In the genomic region with DNA sequence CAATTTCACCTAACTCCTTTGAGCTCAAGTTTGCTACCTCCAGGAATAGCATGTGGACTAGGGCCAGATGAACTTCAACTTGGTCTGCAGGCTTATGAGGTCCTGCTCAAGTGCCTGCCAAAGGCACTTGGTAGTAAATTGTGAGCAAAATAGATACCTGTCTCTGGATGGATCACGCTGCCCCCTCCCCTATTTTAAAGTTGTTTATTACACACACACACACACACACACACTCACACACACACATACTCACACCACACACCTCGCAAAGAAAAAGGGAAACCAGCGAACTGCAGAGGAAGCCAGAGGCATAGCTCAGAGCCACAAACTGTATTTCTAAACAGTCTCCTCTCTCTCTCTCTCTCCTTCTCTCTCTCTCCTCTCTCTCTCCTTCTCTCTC, we compare ENCODE assay signal across 8 mouse cellular contexts. TPM values are rescaled to one million over a fixed set of nuclear protein-coding genes. Genes with fewer than 3 reads are reported as not detected.
DNase-seq lines count a peak whose midpoint lies in the region; ATAC-seq and TF ChIP-seq lines count a peak whose summit lies in the region.

No protein-coding gene starts in this region.

- no peaks in the 10 kb centered on the region for H3K36me3 ChIP-seq in forebrain, embryonic 15.5 days
- H3K36me3 ChIP-seq in kidney, embryonic 15.5 days: no peaks in the 10 kb centered on the region
- H3K36me3 ChIP-seq in neural tube, embryonic 12.5 days: no peaks in the 10 kb centered on the region

- H3K9me3 ChIP-seq in forebrain, embryonic 15.5 days: no peaks in the 10 kb centered on the region
- H3K9me3 ChIP-seq in kidney, embryonic 15.5 days (replicated peaks): no peaks in the 10 kb centered on the region
- no peaks in the 10 kb centered on the region for H3K9me3 ChIP-seq in neural tube, embryonic 12.5 days

- no peak for TF ChIP-seq CTCF in cerebellum, adult 2 months (IDR thresholded peaks at IDR 0.05; ENCODE audit: borderline replicate concordance, insufficient read depth, low read depth, low read length)

- TF ChIP-seq POLR2A in cerebellum, adult 2 months (IDR thresholded peaks at IDR 0.05; ENCODE audit: borderline replicate concordance, insufficient read depth, low read length): no peak

- H3K4me3 ChIP-seq in cerebellum, adult 2 months (replicated peaks; ENCODE audit: insufficient read depth, low read depth, low read length): peak overlapping the region; percentile 91
- H3K4me3 ChIP-seq in forebrain, embryonic 15.5 days: peak overlapping the region; percentile 75
- H3K4me3 ChIP-seq in kidney, embryonic 15.5 days (replicated peaks): peak overlapping the region; percentile 64
- no peak overlapping the region for H3K4me3 ChIP-seq in neural tube, embryonic 12.5 days

- peak overlapping the region; percentile 84 for H3K9ac ChIP-seq in forebrain, embryonic 15.5 days (replicated peaks)
- 0 out of 2 replicates have a peak overlapping the region, but pooled peaks have one; percentile 88 for H3K9ac ChIP-seq in kidney, embryonic 15.5 days
- H3K9ac ChIP-seq in neural tube, embryonic 12.5 days: no peak overlapping the region

- no peak for ATAC-seq in forebrain, embryonic 15.5 days (replicated peaks)
- no peak for ATAC-seq in kidney, embryonic 15.5 days (replicated peaks; ENCODE audit: low FRiP score)
- ATAC-seq in neural tube, embryonic 12.5 days (ENCODE audit: low FRiP score, low read depth): no peak

- peak; percentile 44 to 47 for DNase-seq in cerebellum, adult 2 months
- no peak for DNase-seq in cerebellum, postnatal 4 days (ENCODE audit: low spot score in 2 of 2)
- DNase-seq in A20 (ENCODE audit: low read depth, low spot score) (peak; percentile 80), MN1 (ENCODE audit: low spot score) (no peak)
- no peak for DNase-seq in urinary bladder, postnatal 14 days (ENCODE audit: low spot score)

- no peaks in the 10 kb centered on the region for H3K27me3 ChIP-seq in cerebellum, adult 2 months (ENCODE audit: control insufficient read depth, insufficient read depth, low read length)
- 0 out of 2 replicates have a peak, but pooled peaks cover 6% of the 10 kb centered on the region for H3K27me3 ChIP-seq in forebrain, embryonic 15.5 days
- H3K27me3 ChIP-seq in kidney, embryonic 15.5 days: peaks cover 6% of the 10 kb centered on the region; the same call in 1 of the 2 replicates
- peaks cover 31% of the 10 kb centered on the region for H3K27me3 ChIP-seq in neural tube, embryonic 12.5 days (replicated peaks)

- 11% methylated on average over 3 of the region's 3 CpGs for WGBS in cerebellum, adult 2 months
- WGBS in forebrain, embryonic 15.5 days: 11% methylated on average over 3 of the region's 3 CpGs
- 4% methylated on average over 3 of the region's 3 CpGs for WGBS in kidney, embryonic 15.5 days
- 6% methylated on average over 3 of the region's 3 CpGs for WGBS in neural tube, embryonic 12.5 days

- peaks cover 6% of the 10 kb centered on the region; the same call in 1 of the 2 replicates for H3K4me1 ChIP-seq in cerebellum, adult 2 months (ENCODE audit: control insufficient read depth, insufficient read depth, low read length)
- H3K4me1 ChIP-seq in forebrain, embryonic 15.5 days: peaks cover 70% of the 10 kb centered on the region
- peaks cover 71% of the 10 kb centered on the region for H3K4me1 ChIP-seq in kidney, embryonic 15.5 days
- peaks cover 46% of the 10 kb centered on the region for H3K4me1 ChIP-seq in neural tube, embryonic 12.5 days

- H3K27ac ChIP-seq in cerebellum, adult 2 months (ENCODE audit: insufficient read depth, low read length): peak overlapping the region; percentile 57
- H3K27ac ChIP-seq in forebrain, embryonic 15.5 days (replicated peaks): peak overlapping the region; percentile 99
- no peak overlapping the region for H3K27ac ChIP-seq in kidney, embryonic 15.5 days
- H3K27ac ChIP-seq in neural tube, embryonic 12.5 days: no peak overlapping the region

- H3K4me2 ChIP-seq in forebrain, embryonic 15.5 days (replicated peaks): peak overlapping the region; percentile 76
- peak overlapping the region; percentile 97 for H3K4me2 ChIP-seq in kidney, embryonic 15.5 days
- H3K4me2 ChIP-seq in neural tube, embryonic 12.5 days (replicated peaks): peak overlapping the region; percentile 95

RNA-seq across cellular contexts. Expression of a gene that starts 2.1 kb away (rescaled TPM):
- polyA plus RNA-seq in cerebellum, adult 2 months (2012; rRNA removed): not detected in 2 replicates
- 17.2 TPM in 1 of 2 replicates, not detected in the other for polyA plus RNA-seq in forebrain, embryonic 15.5 days (2015; fragmentation: Nextera tagmentation; extraction: Ambion mirVana)
- polyA plus RNA-seq in kidney, embryonic 15.5 days (2015; fragmentation: Nextera tagmentation; extraction: Ambion mirVana): not detected in 2 replicates
- not detected in 2 replicates for polyA plus RNA-seq in neural tube, embryonic 12.5 days (2016; fragmentation: Nextera tagmentation; extraction: Ambion mirVana)

RNA-seq across cellular contexts. Expression of a gene that starts 2.5 kb away (rescaled TPM):
- polyA plus RNA-seq in cerebellum, adult 2 months (2012; rRNA removed): 30.8 and 41.3 TPM in 2 replicates
- 1.6 and 2.6 TPM in 2 replicates for polyA plus RNA-seq in forebrain, embryonic 15.5 days (2015; fragmentation: Nextera tagmentation; extraction: Ambion mirVana)
- polyA plus RNA-seq in kidney, embryonic 15.5 days (2015; fragmentation: Nextera tagmentation; extraction: Ambion mirVana): 0.87 and 0.94 TPM in 2 replicates
- polyA plus RNA-seq in neural tube, embryonic 12.5 days (2016; fragmentation: Nextera tagmentation; extraction: Ambion mirVana): 0.05 and 0.41 TPM in 2 replicates

RNA-seq across cellular contexts. Expression of a gene that starts 54.0 kb away (rescaled TPM):
- not detected in 2 replicates for polyA plus RNA-seq in cerebellum, adult 2 months (2012; rRNA removed)
- not detected in 2 replicates for polyA plus RNA-seq in forebrain, embryonic 15.5 days (2015; fragmentation: Nextera tagmentation; extraction: Ambion mirVana)
- polyA plus RNA-seq in kidney, embryonic 15.5 days (2015; fragmentation: Nextera tagmentation; extraction: Ambion mirVana): not detected in 2 replicates
- polyA plus RNA-seq in neural tube, embryonic 12.5 days (2016; fragmentation: Nextera tagmentation; extraction: Ambion mirVana): not detected in 2 replicates

Comparison
In these comparisons a context has a peak if more than half of its experiments do, and no peak if none do; other contexts are left out.
1. DNase-seq: peak in cerebellum, adult 2 months (2 of 2) and A20 (single experiment); none in cerebellum, postnatal 4 days (0 of 2), urinary bladder, postnatal 14 days (single experiment) and MN1 (single experiment).
2. H3K27ac ChIP-seq: peak in cerebellum, adult 2 months (single experiment) and forebrain, embryonic 15.5 days (single experiment); none in kidney, embryonic 15.5 days (single experiment) and neural tube, embryonic 12.5 days (single experiment).
3. Peak in every context shown above with its lines, with median percentiles within 50 percentile points of each other: H3K4me2 ChIP-seq.